Mouse (Mus musculus) erythroblast, embryonic 14.5 days (primary cell): ENCODE measurements around the gene Sar1b. TPM values are rescaled to one million over a fixed set of nuclear protein-coding genes. Genes with fewer than 3 reads are reported as not detected.

Experiments
- H3K27me3 ChIP-seq: 2 replicates; pipeline ENCODE4 v1.6.1; 2012; ENCODE audit warnings: inconsistent platforms; ENCODE audit not compliant: control insufficient read depth
- H3K36me3 ChIP-seq: 2 replicates; pipeline ENCODE4 v1.6.1; 2012; ENCODE audit warnings: mild to moderate bottlenecking, inconsistent platforms; ENCODE audit not compliant: control insufficient read depth
- H3K4me1 ChIP-seq: 2 replicates; pipeline ENCODE4 v1.6.1; 2012; ENCODE audit warnings: inconsistent platforms; ENCODE audit not compliant: control insufficient read depth
- H3K4me3 ChIP-seq: replicated peaks from 2 replicates; pipeline ENCODE3; 2012; ENCODE audit warnings: moderate library complexity, mild to moderate bottlenecking, inconsistent platforms
- H3K9me3 ChIP-seq: 2 replicates; pipeline ENCODE4 v1.6.1; 2012; ENCODE audit warnings: low read length, inconsistent platforms, mixed read lengths; ENCODE audit not compliant: control insufficient read depth
- GATA1 ChIP-seq: IDR thresholded peaks from 2 replicates; pipeline ENCODE4 v1.6.1; 2012; ENCODE audit warnings: low read length, inconsistent platforms, mixed read lengths
- TAL1 ChIP-seq: IDR thresholded peaks from 3 replicates; pipeline ENCODE4 v1.6.1; 2012; ENCODE audit warnings: low read length, inconsistent platforms, mixed read lengths
- polyA plus RNA-seq: library from polyadenylated mRNA; stranded (reverse); fragments of >175 nt; gene quantifications from 2 replicates; pipeline ENCODE4 v1.2.3, GENCODE M21; 2012

Gene Sar1b
- polyA plus RNA-seq, 1 experiment = 0.27 TPM

GRCm38 (mm10) chr11:51833393-51834066 is 70.0 kb downstream of the Sar1b start:
- no peak overlapping the region for H3K4me3 ChIP-seq
- no peaks in the 10 kb centered on the region for H3K27me3 ChIP-seq
- no peak for TF ChIP-seq TAL1
- no peak for TF ChIP-seq GATA1
- H3K9me3 ChIP-seq = no peaks in the 10 kb centered on the region
- H3K4me1 ChIP-seq = peaks cover 81% of the 10 kb centered on the region
- peaks cover 52% of the 10 kb centered on the region for H3K36me3 ChIP-seq

- H3K4me1 ChIP-seq = peaks cover 86% of the 10 kb centered on the region
- no peak for TF ChIP-seq GATA1
- no peak for TF ChIP-seq TAL1
- no peak overlapping the region for H3K4me3 ChIP-seq
- no peaks in the 10 kb centered on the region for H3K9me3 ChIP-seq
- no peaks in the 10 kb centered on the region for H3K27me3 ChIP-seq
- H3K36me3 ChIP-seq = peaks cover 50% of the 10 kb centered on the region
Measured at GRCm38 (mm10) chr11:51834067-51834411, 70.6 kb downstream of the Sar1b start.

GRCm38 (mm10) chr11:51835598-51835997 is 72.1 kb downstream of the Sar1b start:
- Histone ChIP-seq H3K27me3 (no peaks in the 10 kb centered on the region), H3K4me1 (peaks cover 95% of the 10 kb centered on the region), H3K4me3 (no peak overlapping the region), H3K36me3 (peaks cover 48% of the 10 kb centered on the region), H3K9me3 (no peaks in the 10 kb centered on the region)
- TF ChIP-seq GATA1 (no peak), TAL1 (no peak)

- Histone ChIP-seq H3K27me3 (no peaks in the 10 kb centered on the region), H3K36me3 (peaks cover 39% of the 10 kb centered on the region), H3K9me3 (no peaks in the 10 kb centered on the region), H3K4me3 (no peak overlapping the region), H3K4me1 (peaks cover 95% of the 10 kb centered on the region)
- TF ChIP-seq GATA1 = no peak
- no peak for TF ChIP-seq TAL1
Measured at GRCm38 (mm10) chr11:51836506-51836905, 73.0 kb downstream of the Sar1b start.

GRCm38 (mm10) chr11:51837164-51838153 is 74.0 kb downstream of the Sar1b start:
- Histone ChIP-seq H3K4me1 (peaks cover 95% of the 10 kb centered on the region), H3K9me3 (no peaks in the 10 kb centered on the region), H3K36me3 (peaks cover 45% of the 10 kb centered on the region), H3K27me3 (no peaks in the 10 kb centered on the region), H3K4me3 (no peak overlapping the region)
- TF ChIP-seq GATA1 = no peak
- TF ChIP-seq TAL1 = no peak

- Histone ChIP-seq H3K4me3 (no peak overlapping the region), H3K27me3 (no peaks in the 10 kb centered on the region), H3K9me3 (no peaks in the 10 kb centered on the region), H3K4me1 (peaks cover 90% of the 10 kb centered on the region), H3K36me3 (peaks cover 48% of the 10 kb centered on the region)
- no peak for TF ChIP-seq GATA1
- peak; percentile 69 for TF ChIP-seq TAL1
Measured at GRCm38 (mm10) chr11:51839106-51839505, 75.6 kb downstream of the Sar1b start.

- Histone ChIP-seq H3K27me3 (no peaks in the 10 kb centered on the region), H3K4me1 (peaks cover 92% of the 10 kb centered on the region), H3K9me3 (no peaks in the 10 kb centered on the region), H3K4me3 (peak overlapping the region; percentile 3), H3K36me3 (peaks cover 43% of the 10 kb centered on the region)
- no peak for TF ChIP-seq TAL1
- no peak for TF ChIP-seq GATA1
Measured at GRCm38 (mm10) chr11:51839973-51840372, 76.5 kb downstream of the Sar1b start.

GRCm38 (mm10) chr11:51840657-51841056 is 77.2 kb downstream of the Sar1b start:
- TF ChIP-seq TAL1 (peak; percentile 65), GATA1 (peak; percentile 41; the same call in 1 of the 2 replicates)
- H3K9me3 ChIP-seq = no peaks in the 10 kb centered on the region
- peaks cover 89% of the 10 kb centered on the region for H3K4me1 ChIP-seq
- peak overlapping the region; percentile 51 for H3K4me3 ChIP-seq
- no peaks in the 10 kb centered on the region for H3K27me3 ChIP-seq
- peaks cover 38% of the 10 kb centered on the region for H3K36me3 ChIP-seq

- peak overlapping the region; percentile 51 for H3K4me3 ChIP-seq
- no peak for TF ChIP-seq TAL1
- TF ChIP-seq GATA1 = no peak
- H3K36me3 ChIP-seq = peaks cover 38% of the 10 kb centered on the region
- no peaks in the 10 kb centered on the region for H3K27me3 ChIP-seq
- H3K9me3 ChIP-seq = no peaks in the 10 kb centered on the region
- H3K4me1 ChIP-seq = peaks cover 88% of the 10 kb centered on the region
Measured at GRCm38 (mm10) chr11:51841149-51841548, 77.7 kb downstream of the Sar1b start.

Other genes with a start within 250 kb of the Sar1b start
- 0.62 and 0.69 TPM in 2 replicates for gene Phykpl, start 178.9 kb upstream of the Sar1b start, polyA plus RNA-seq
- gene Hnrnpab, start 156.8 kb upstream of the Sar1b start, polyA plus RNA-seq = 59.0 and 82.9 TPM in 2 replicates
- gene Nhp2, start 144.0 kb upstream of the Sar1b start, polyA plus RNA-seq = 7.4 and 8.9 TPM in 2 replicates
- gene Rmnd5b, start 127.8 kb upstream of the Sar1b start, polyA plus RNA-seq = 1.4 and 1.5 TPM in 2 replicates
- 0.03 TPM in 2 replicates for gene N4bp3, start 112.8 kb upstream of the Sar1b start, polyA plus RNA-seq
- not detected in 2 replicates for gene D930048N14Rik, start 112.7 kb upstream of the Sar1b start, polyA plus RNA-seq
- 0.14 and 0.15 TPM in 2 replicates for gene 0610009B22Rik, start 74.8 kb upstream of the Sar1b start, polyA plus RNA-seq
- 0.22 and 0.26 TPM in 2 replicates for gene Sec24a, start 53 bp upstream of the Sar1b start, polyA plus RNA-seq
- 0.18 and 0.19 TPM in 2 replicates for gene Jade2, start 94.0 kb downstream of the Sar1b start, polyA plus RNA-seq
- 1.8 and 2.1 TPM in 2 replicates for gene Cdkn2aipnl, start 204.0 kb downstream of the Sar1b start, polyA plus RNA-seq
- gene Ube2b, start 237.1 kb downstream of the Sar1b start, polyA plus RNA-seq = 31.1 and 40.0 TPM in 2 replicates
- not detected in 2 replicates for gene Cdkl3, start 240.5 kb downstream of the Sar1b start, polyA plus RNA-seq